Comparison of ENCODE assay signal across 8 mouse cellular contexts in the genomic region with DNA sequence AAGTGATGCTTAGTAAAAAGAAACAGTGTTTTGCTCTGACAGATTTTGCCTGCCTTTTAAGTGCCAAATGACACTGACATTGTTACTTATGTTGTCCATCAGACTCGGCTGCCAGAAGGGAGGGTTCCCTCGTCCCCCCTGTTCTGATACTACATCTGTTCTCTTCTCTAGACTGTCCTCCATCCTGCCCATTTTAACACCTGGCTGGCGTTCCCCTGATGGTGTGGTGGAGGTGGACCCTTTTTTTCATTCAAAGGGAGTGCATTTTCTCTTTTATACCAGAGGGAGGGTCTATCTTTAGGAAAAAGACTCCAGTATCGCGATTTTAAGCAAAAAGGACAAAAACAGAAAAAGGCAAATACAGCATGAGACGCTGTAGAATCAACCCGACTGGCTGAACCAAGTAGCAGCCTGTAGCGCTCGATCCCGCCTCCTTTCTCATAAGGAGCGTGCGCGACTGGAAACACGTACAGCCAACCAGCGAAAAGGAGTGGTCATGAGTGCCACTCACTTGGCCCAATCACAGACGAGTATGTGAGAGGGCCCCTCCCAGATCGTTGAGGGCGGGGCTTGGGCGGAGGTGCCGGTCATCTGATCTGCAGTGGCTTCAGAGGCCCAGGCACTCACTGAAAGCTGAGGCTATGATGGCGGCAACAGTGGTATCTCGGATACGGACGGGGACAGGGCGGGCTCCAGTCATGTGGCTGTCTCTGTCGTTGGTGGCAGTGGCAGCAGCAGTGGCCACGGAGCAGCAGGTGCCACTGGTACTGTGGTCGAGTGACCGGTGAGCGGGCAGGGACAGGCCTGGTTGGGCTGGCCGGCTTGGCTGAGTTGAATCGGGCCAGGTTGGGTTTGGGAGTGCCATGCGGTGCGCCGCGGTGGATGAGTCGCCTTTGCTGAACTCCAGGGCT. TPM values are rescaled to one million over a fixed set of nuclear protein-coding genes. Genes with fewer than 3 reads are reported as not detected.
DNase-seq lines count a peak whose midpoint lies in the region; ATAC-seq and TF ChIP-seq lines count a peak whose summit lies in the region.

Gene Atp6ap1 (plus strand): TSS at position 560 of the 911 bp plus-strand sequence.

- no peak for TF ChIP-seq RAD21 in MEL (IDR thresholded peaks at IDR 0.05; ENCODE audit: low read depth, low read length)

- ATAC-seq in forebrain, postnatal 0 days = peak; percentile 99
- peak; percentile 100 for ATAC-seq in lung, embryonic 16.5 days (ENCODE audit: low read depth)

- TF ChIP-seq EP300 in MEL (IDR thresholded peaks at IDR 0.05; ENCODE audit: low read depth in 1 of 2, low read length in 2 of 2) = no peak

- whole genome bisulfite sequencing in cerebellum, adult 2 months = 6% methylated on average over 37 of the region's 37 CpGs
- 30% methylated on average over 37 of the region's 37 CpGs for WGBS in forebrain, postnatal 0 days
- 11% methylated on average over 37 of the region's 37 CpGs for WGBS in lung, embryonic 16.5 days

- H3K9ac ChIP-seq in MEL (ENCODE audit: control insufficient read depth, low read depth, low read length, poor library complexity, severe bottlenecking) = peak within 1 kb of the TSS; percentile 96
- peak within 1 kb of the TSS; percentile 69 for H3K9ac ChIP-seq in forebrain, postnatal 0 days
- H3K9ac ChIP-seq in lung, embryonic 16.5 days (ENCODE audit: low read length) = peak within 1 kb of the TSS; percentile 79

- peak; percentile 75 to 87 for TF ChIP-seq POLR2A in MEL (IDR thresholded peaks at IDR 0.05; ENCODE audit: control insufficient read depth in 1 of 2, insufficient read depth in 1 of 2, low read depth in 1 of 2, low read length in 2 of 2, poor library complexity in 1 of 2)
- peak; percentile 87; the same call in 1 of the 2 replicates for TF ChIP-seq POLR2A in cerebellum, adult 2 months (IDR thresholded peaks at IDR 0.05; ENCODE audit: borderline replicate concordance, insufficient read depth, low read length)

- DNase-seq in MEL (ENCODE audit: low read depth, low spot score) = peak; percentile 95
- peak; percentile 94 to 97 for DNase-seq in cerebellum, adult 2 months
- peak; percentile 94 for DNase-seq in forebrain, postnatal 0 days
- peak; percentile 95 for DNase-seq in heart, postnatal 4 days
- DNase-seq in layer of hippocampus, adult 9-10 months (ENCODE audit: low spot score) = peak; percentile 87
- DNase-seq in ovary, postnatal 10 days (ENCODE audit: low spot score) = peak; percentile 76
- DNase-seq in thymus, postnatal 10 days (ENCODE audit: low spot score in 2 of 2) = peak; percentile 84 to 87

- H3K4me2 ChIP-seq in forebrain, postnatal 0 days (ENCODE audit: low read depth) = peak within 1 kb of the TSS; percentile 56
- H3K4me2 ChIP-seq in lung, embryonic 16.5 days (ENCODE audit: low read depth, low read length) = peak within 1 kb of the TSS; percentile 67

- peak within 1 kb of the TSS; percentile 70 for H3K27ac ChIP-seq in MEL (ENCODE audit: control insufficient read depth, low read depth, low read length)
- H3K27ac ChIP-seq in cerebellum, adult 2 months (ENCODE audit: insufficient read depth, low read length) = peak within 1 kb of the TSS; percentile 86
- H3K27ac ChIP-seq in forebrain, postnatal 0 days (ENCODE audit: low read depth, low read length) = peak within 1 kb of the TSS; percentile 90
- peak within 1 kb of the TSS; percentile 52; the same call in 1 of the 2 replicates for H3K27ac ChIP-seq in lung, embryonic 16.5 days (ENCODE audit: low read length)

- H3K4me1 ChIP-seq in MEL (ENCODE audit: control insufficient read depth in 1 of 2, insufficient read depth in 2 of 2, low read length in 2 of 2) = peaks cover 3 to 8% of the 10 kb centered on the region in 2 experiments; a peak in 3 of 4 replicates
- peaks cover 3% of the 10 kb centered on the region; the same call in 1 of the 2 replicates for H3K4me1 ChIP-seq in cerebellum, adult 2 months (ENCODE audit: control insufficient read depth, insufficient read depth, low read length)
- H3K4me1 ChIP-seq in forebrain, postnatal 0 days (ENCODE audit: insufficient read depth) = no peaks in the 10 kb centered on the region
- H3K4me1 ChIP-seq in lung, embryonic 16.5 days (replicated peaks; ENCODE audit: control insufficient read depth, insufficient read depth, low read length) = peaks cover 2% of the 10 kb centered on the region; the same call in 1 of the 2 replicates

- H3K36me3 ChIP-seq in MEL (ENCODE audit: control insufficient read depth in 1 of 2, insufficient read depth in 2 of 2, low read length in 2 of 2) = peaks cover 0 to 18% of the 10 kb centered on the region in 2 experiments; a peak in 3 of 4 replicates
- H3K36me3 ChIP-seq in forebrain, postnatal 0 days (ENCODE audit: insufficient read depth) = peaks cover 9% of the 10 kb centered on the region
- H3K36me3 ChIP-seq in lung, embryonic 16.5 days (ENCODE audit: control insufficient read depth, insufficient read depth, low read length) = 0 out of 2 replicates have a peak, but pooled peaks cover 2% of the 10 kb centered on the region

- no peak for TF ChIP-seq CTCF in MEL (IDR thresholded peaks at IDR 0.05 in 2 of 3, conservative IDR thresholded peaks at IDR 0.05 in 1 of 3; ENCODE audit: control insufficient read depth in 1 of 3, insufficient read depth in 1 of 3, low read depth in 2 of 3, low read length in 3 of 3, poor library complexity in 1 of 3, severe bottlenecking in 1 of 3)
- no peak for TF ChIP-seq CTCF in cerebellum, adult 2 months (IDR thresholded peaks at IDR 0.05; ENCODE audit: borderline replicate concordance, insufficient read depth, low read depth, low read length)
- TF ChIP-seq CTCF in forebrain, postnatal 0 days (IDR thresholded peaks at IDR 0.05; ENCODE audit: low read depth) = no peak

- peak within 1 kb of the TSS; percentile 97 to 99 for H3K4me3 ChIP-seq in MEL (ENCODE audit: control insufficient read depth in 1 of 2, insufficient read depth in 1 of 2, low read depth in 2 of 2, low read length in 2 of 2)
- peak within 1 kb of the TSS; percentile 96 for H3K4me3 ChIP-seq in cerebellum, adult 2 months (replicated peaks; ENCODE audit: insufficient read depth, low read depth, low read length)
- H3K4me3 ChIP-seq in forebrain, postnatal 0 days (ENCODE audit: low read depth, low read length) = peak within 1 kb of the TSS; percentile 53
- H3K4me3 ChIP-seq in lung, embryonic 16.5 days (ENCODE audit: low read length) = peak within 1 kb of the TSS; percentile 76

- H3K9me3 ChIP-seq in MEL (replicated peaks; ENCODE audit: insufficient read depth, low read length) = no peaks in the 10 kb centered on the region
- no peaks in the 10 kb centered on the region for H3K9me3 ChIP-seq in forebrain, postnatal 0 days (ENCODE audit: low read length)
- H3K9me3 ChIP-seq in lung, embryonic 16.5 days (ENCODE audit: control insufficient read depth, low read length) = no peaks in the 10 kb centered on the region

- H3K79me2 ChIP-seq in MEL (ENCODE audit: control insufficient read depth, insufficient read depth, low read length, poor library complexity) = peaks cover 10% of the 10 kb centered on the region

- H3K27me3 ChIP-seq in MEL (ENCODE audit: control insufficient read depth in 1 of 2, insufficient read depth in 2 of 2, low read length in 2 of 2) = no peaks in the 10 kb centered on the region
- H3K27me3 ChIP-seq in cerebellum, adult 2 months (ENCODE audit: control insufficient read depth, insufficient read depth, low read length) = no peaks in the 10 kb centered on the region
- H3K27me3 ChIP-seq in forebrain, postnatal 0 days (ENCODE audit: insufficient read depth, low read length) = no peaks in the 10 kb centered on the region
- H3K27me3 ChIP-seq in lung, embryonic 16.5 days (ENCODE audit: control insufficient read depth, insufficient read depth, low read depth, low read length) = no peaks in the 10 kb centered on the region

TF ChIP-seq in MEL, 35 proteins besides CTCF, POLR2A, EP300 and RAD21:
- TF ChIP-seq USF2 (IDR thresholded peaks at IDR 0.05; ENCODE audit: borderline replicate concordance in 1 of 2, insufficient read depth in 1 of 2, low read depth in 1 of 2, low read length in 2 of 2) = no peak
- TF ChIP-seq POLR2AphosphoS5 (IDR thresholded peaks at IDR 0.05; ENCODE audit: borderline replicate concordance, low read depth, low read length) = peak; percentile 57; the same call in 1 of the 2 replicates
- peak; percentile 56 for TF ChIP-seq ZMIZ1 (IDR thresholded peaks at IDR 0.05; ENCODE audit: low read depth, low read length)
- peak; percentile 68 for TF ChIP-seq NELFE (IDR thresholded peaks at IDR 0.05; ENCODE audit: low read depth, low read length)
- no peak for TF ChIP-seq ZNF384 (IDR thresholded peaks at IDR 0.05; ENCODE audit: low read depth, low read length)
- TF ChIP-seq NRF1 (IDR thresholded peaks at IDR 0.05; ENCODE audit: insufficient read depth, low read depth, low read length, poor library complexity, severe bottlenecking) = peak; percentile 69
- 0 out of 2 replicates have a peak, but pooled peaks have one; percentile 21 for TF ChIP-seq ETS1 (IDR thresholded peaks at IDR 0.05; ENCODE audit: low read depth, low read length)
- TF ChIP-seq HCFC1 (IDR thresholded peaks at IDR 0.05; ENCODE audit: low read depth, low read length) = peak; percentile 70
- TF ChIP-seq RCOR1 (IDR thresholded peaks at IDR 0.05; ENCODE audit: low read depth, low read length) = no peak
- TF ChIP-seq ZKSCAN1 (IDR thresholded peaks at IDR 0.05; ENCODE audit: low read depth, low read length) = no peak
- peak; percentile 33; the same call in 1 of the 2 replicates for TF ChIP-seq MXI1 (IDR thresholded peaks at IDR 0.05; ENCODE audit: low read depth, low read length)
- TF ChIP-seq UBTF (IDR thresholded peaks at IDR 0.05; ENCODE audit: borderline replicate concordance, insufficient read depth, low read depth, low read length) = no peak
- TF ChIP-seq POLR2AphosphoS2 (IDR thresholded peaks at IDR 0.05; ENCODE audit: low read length) = peak; percentile 82
- peak; percentile 65; the same call in 1 of the 2 replicates for TF ChIP-seq TBP (IDR thresholded peaks at IDR 0.05; ENCODE audit: low read depth, low read length)
- peak; percentile 39 for TF ChIP-seq CHD2 (IDR thresholded peaks at IDR 0.05; ENCODE audit: low read length)
- TF ChIP-seq USF1 (IDR thresholded peaks at IDR 0.05; ENCODE audit: low read depth, low read length) = peak; percentile 82
- no peak for TF ChIP-seq TAL1 (IDR thresholded peaks at IDR 0.05; ENCODE audit: low read length)
- 0 out of 2 replicates have a peak, but pooled peaks have one; percentile 24 for TF ChIP-seq TCF12 (IDR thresholded peaks at IDR 0.05; ENCODE audit: low read depth, low read length)
TF ChIP-seq in MEL: peak in this region for 12.

RNA-seq across cellular contexts. Expression of gene Atp6ap1, which starts in this region (rescaled TPM):
- total RNA-seq in MEL (2012; rRNA removed) = 31.7 and 41.6 TPM in 2 replicates
- 100 to 1,000 TPM in 1 of 2 experiments, 10 to 100 TPM in 1; 75.5 to 355 TPM for polyA plus RNA-seq in MEL (2012; ENCODE audit: insufficient read depth in 1 of 2, insufficient read length in 2 of 2, low read depth in 1 of 2, low replicate concordance in 2 of 2, missing spikeins in 1 of 2)
- polyA plus RNA-seq in cerebellum, adult 2 months (2012; rRNA removed) = 506 and 526 TPM in 2 replicates
- total RNA-seq in forebrain, postnatal 0 days (2014; rRNA removed) = 215 and 250 TPM in 2 replicates
- polyA plus RNA-seq in forebrain, postnatal 0 days (2015; fragmentation: Nextera tagmentation; extraction: Ambion mirVana) = 260 and 318 TPM in 2 replicates
- total RNA-seq in heart, postnatal 4 days (2021) = 100 to 1,000 TPM; 103 to 109 TPM
- polyA plus RNA-seq in lung, embryonic 16.5 days (2015; fragmentation: Nextera tagmentation; extraction: Ambion mirVana) = 141 and 153 TPM in 2 replicates

Comparison
In these comparisons a context has a peak if more than half of its experiments do, and no peak if none do; other contexts are left out.
1. Peak in every context shown above with its lines: DNase-seq, ATAC-seq, H3K4me3 ChIP-seq and H3K27ac ChIP-seq.